ENCODE assay signal across 9 mouse cellular contexts in genomic region chr17:56810245-56810644, GRCm38 (mm10). TPM values are rescaled to one million over a fixed set of nuclear protein-coding genes. Genes with fewer than 3 reads are reported as not detected.
DNase-seq lines count a peak whose midpoint lies in the region; ATAC-seq and TF ChIP-seq lines count a peak whose summit lies in the region.
"Had no signal": no experiment of that assay in that cellular context is flagged by ENCODE, and none has a peak within 500 bp of the region (broad histone marks: within the 10 kb centered on the region; RNA-seq: fewer than 3 reads in every experiment).

No protein-coding gene starts in this region.

- peak; percentile 85 for DNase-seq in intestine, embryonic 14.5 days (ENCODE audit: low spot score)
- peak; percentile 93 for DNase-seq in embryonic facial prominence, embryonic 14.5 days (ENCODE audit: low spot score)
- DNase-seq in heart, adult 9 months (ENCODE audit: low spot score in 2 of 2) = peak; percentile 89 to 94
- no peak for DNase-seq in limb, embryonic 10.5 days (ENCODE audit: low spot score)

- no peak overlapping the region for H3K9ac ChIP-seq in intestine, embryonic 14.5 days (ENCODE audit: low read length)
- H3K9ac ChIP-seq in intestine, postnatal 0 days (ENCODE audit: low read depth, low read length) = no peak overlapping the region
- no peak overlapping the region for H3K9ac ChIP-seq in embryonic facial prominence, embryonic 14.5 days (ENCODE audit: low read depth, low read length)
- no peak overlapping the region for H3K9ac ChIP-seq in kidney, embryonic 14.5 days (ENCODE audit: low read depth, low read length)
- H3K9ac ChIP-seq in midbrain, embryonic 12.5 days (replicated peaks) = peak overlapping the region; percentile 21; the same call in 1 of the 2 replicates
- H3K9ac ChIP-seq in stomach, embryonic 14.5 days (replicated peaks; ENCODE audit: low read depth, low read length) = no peak overlapping the region

- H3K9me3 ChIP-seq in intestine, embryonic 14.5 days (ENCODE audit: control insufficient read depth, low read length) = no peaks in the 10 kb centered on the region
- no peaks in the 10 kb centered on the region for H3K9me3 ChIP-seq in intestine, postnatal 0 days (ENCODE audit: control insufficient read depth)
- H3K9me3 ChIP-seq in embryonic facial prominence, embryonic 14.5 days (ENCODE audit: control insufficient read depth, low read length) = no peaks in the 10 kb centered on the region
- no peaks in the 10 kb centered on the region for H3K9me3 ChIP-seq in kidney, embryonic 14.5 days (ENCODE audit: control insufficient read depth, low read length)
- no peaks in the 10 kb centered on the region for H3K9me3 ChIP-seq in limb, embryonic 10.5 days (replicated peaks)
- H3K9me3 ChIP-seq in midbrain, embryonic 12.5 days = no peaks in the 10 kb centered on the region
- H3K9me3 ChIP-seq in stomach, embryonic 14.5 days (ENCODE audit: control insufficient read depth, low read depth, low read length) = no peaks in the 10 kb centered on the region

- H3K4me1 ChIP-seq in intestine, embryonic 14.5 days (replicated peaks; ENCODE audit: control insufficient read depth, insufficient read depth, low read length) = peaks cover 22% of the 10 kb centered on the region
- H3K4me1 ChIP-seq in intestine, postnatal 0 days (replicated peaks; ENCODE audit: control insufficient read depth, insufficient read depth, low read length) = no peaks in the 10 kb centered on the region
- peaks cover 9% of the 10 kb centered on the region; the same call in 1 of the 2 replicates for H3K4me1 ChIP-seq in embryonic facial prominence, embryonic 14.5 days (ENCODE audit: control insufficient read depth, insufficient read depth, low read length)
- H3K4me1 ChIP-seq in kidney, embryonic 14.5 days (ENCODE audit: control insufficient read depth, insufficient read depth, low read length) = 0 out of 2 replicates have a peak, but pooled peaks cover 6% of the 10 kb centered on the region
- H3K4me1 ChIP-seq in limb, embryonic 10.5 days = peaks cover 18% of the 10 kb centered on the region
- H3K4me1 ChIP-seq in midbrain, embryonic 12.5 days = peaks cover 39% of the 10 kb centered on the region
- peaks cover 14% of the 10 kb centered on the region for H3K4me1 ChIP-seq in stomach, embryonic 14.5 days (ENCODE audit: control insufficient read depth, insufficient read depth, low read length)

- H3K27me3 ChIP-seq in intestine, embryonic 14.5 days (replicated peaks; ENCODE audit: control insufficient read depth, insufficient read depth, low read length) = no peaks in the 10 kb centered on the region
- H3K27me3 ChIP-seq in intestine, postnatal 0 days (replicated peaks; ENCODE audit: control insufficient read depth, insufficient read depth, low read length) = no peaks in the 10 kb centered on the region
- H3K27me3 ChIP-seq in embryonic facial prominence, embryonic 14.5 days (replicated peaks; ENCODE audit: control insufficient read depth, insufficient read depth, low read length) = no peaks in the 10 kb centered on the region
- H3K27me3 ChIP-seq in kidney, embryonic 14.5 days (ENCODE audit: control insufficient read depth, insufficient read depth, low read length) = no peaks in the 10 kb centered on the region
- H3K27me3 ChIP-seq in limb, embryonic 10.5 days (ENCODE audit: low read depth, poor library complexity, severe bottlenecking) = peaks cover 37% of the 10 kb centered on the region
- peaks cover 47% of the 10 kb centered on the region for H3K27me3 ChIP-seq in midbrain, embryonic 12.5 days
- H3K27me3 ChIP-seq in stomach, embryonic 14.5 days (ENCODE audit: control insufficient read depth, insufficient read depth, low read length) = no peaks in the 10 kb centered on the region

- 0% methylated on average over 3 of the region's 3 CpGs for WGBS in intestine, embryonic 14.5 days
- WGBS in intestine, postnatal 0 days = 0% methylated on average over 3 of the region's 3 CpGs
- 14% methylated on average over 1 of the region's 3 CpGs for WGBS in embryonic facial prominence, embryonic 14.5 days
- 13% methylated on average over 3 of the region's 3 CpGs for WGBS in kidney, embryonic 14.5 days
- 4% methylated on average over 3 of the region's 3 CpGs for WGBS in limb, embryonic 10.5 days
- 5% methylated on average over 3 of the region's 3 CpGs for WGBS in midbrain, embryonic 12.5 days
- WGBS in stomach, embryonic 14.5 days = 3% methylated on average over 3 of the region's 3 CpGs

- TF ChIP-seq CTCF in intestine, postnatal 0 days (IDR thresholded peaks at IDR 0.05; ENCODE audit: low read depth) = no peak

- peak; percentile 68 for ATAC-seq in intestine, embryonic 14.5 days (replicated peaks; ENCODE audit: low FRiP score, low TSS enrichment, low read depth)
- ATAC-seq in intestine, postnatal 0 days = no peak; the same call in 1 of the 2 replicates
- peak; percentile 73 for ATAC-seq in embryonic facial prominence, embryonic 14.5 days (ENCODE audit: low read depth)
- peak; percentile 25; the same call in 1 of the 2 replicates for ATAC-seq in kidney, embryonic 14.5 days (ENCODE audit: low FRiP score, low TSS enrichment)
- peak; percentile 45 for ATAC-seq in midbrain, embryonic 12.5 days (ENCODE audit: low FRiP score, low read depth)
- ATAC-seq in stomach, embryonic 14.5 days (ENCODE audit: insufficient number of reproducible peaks, insufficient read depth, low FRiP score, low read depth) = peak; percentile 82

- no peak overlapping the region for H3K4me3 ChIP-seq in intestine, embryonic 14.5 days (ENCODE audit: low read depth, low read length)
- no peak overlapping the region for H3K4me3 ChIP-seq in intestine, postnatal 0 days (ENCODE audit: low read depth, low read length)
- H3K4me3 ChIP-seq in embryonic facial prominence, embryonic 14.5 days (ENCODE audit: low read depth, low read length) = no peak overlapping the region
- H3K4me3 ChIP-seq in kidney, embryonic 14.5 days (ENCODE audit: low read length) = no peak overlapping the region
- no peak overlapping the region for H3K4me3 ChIP-seq in limb, embryonic 10.5 days
- H3K4me3 ChIP-seq in midbrain, embryonic 12.5 days = no peak overlapping the region
- H3K4me3 ChIP-seq in stomach, embryonic 14.5 days (ENCODE audit: low read depth, low read length) = no peak overlapping the region

- H3K4me2 ChIP-seq in intestine, embryonic 14.5 days (ENCODE audit: low read length) = no peak overlapping the region
- H3K4me2 ChIP-seq in intestine, postnatal 0 days (replicated peaks; ENCODE audit: low read depth) = no peak overlapping the region
- H3K4me2 ChIP-seq in embryonic facial prominence, embryonic 14.5 days (ENCODE audit: low read depth, low read length) = no peak overlapping the region
- no peak overlapping the region for H3K4me2 ChIP-seq in kidney, embryonic 14.5 days (replicated peaks; ENCODE audit: low read depth, low read length)
- peak overlapping the region; percentile 14; the same call in 1 of the 2 replicates for H3K4me2 ChIP-seq in midbrain, embryonic 12.5 days (replicated peaks)
- H3K4me2 ChIP-seq in stomach, embryonic 14.5 days (replicated peaks; ENCODE audit: low read depth, low read length) = no peak overlapping the region

- H3K27ac ChIP-seq in intestine, embryonic 14.5 days (ENCODE audit: low read depth) = peak overlapping the region; percentile 64; the same call in 1 of the 2 replicates
- H3K27ac ChIP-seq in intestine, postnatal 0 days (ENCODE audit: low read depth, low read length) = no peak overlapping the region
- H3K27ac ChIP-seq in embryonic facial prominence, embryonic 14.5 days (replicated peaks; ENCODE audit: low read depth, low read length) = no peak overlapping the region
- H3K27ac ChIP-seq in kidney, embryonic 14.5 days (ENCODE audit: low read depth, low read length) = 0 out of 2 replicates have a peak overlapping the region, but pooled peaks have one; percentile 4
- H3K27ac ChIP-seq in limb, embryonic 10.5 days = peak overlapping the region; percentile 34; the same call in 1 of the 2 replicates
- peak overlapping the region; percentile 69 for H3K27ac ChIP-seq in midbrain, embryonic 12.5 days (replicated peaks)
- H3K27ac ChIP-seq in stomach, embryonic 14.5 days (ENCODE audit: low read length) = peak overlapping the region; percentile 45; the same call in 1 of the 2 replicates
- H3K27ac ChIP-seq: macrophage had no signal

- H3K36me3 ChIP-seq in intestine, embryonic 14.5 days (ENCODE audit: control insufficient read depth, insufficient read depth, low read length) = no peaks in the 10 kb centered on the region
- no peaks in the 10 kb centered on the region for H3K36me3 ChIP-seq in intestine, postnatal 0 days (ENCODE audit: control insufficient read depth, insufficient read depth)
- no peaks in the 10 kb centered on the region for H3K36me3 ChIP-seq in embryonic facial prominence, embryonic 14.5 days (ENCODE audit: control insufficient read depth, insufficient read depth, low read length)
- no peaks in the 10 kb centered on the region for H3K36me3 ChIP-seq in kidney, embryonic 14.5 days (ENCODE audit: control insufficient read depth, insufficient read depth, low read length)
- no peaks in the 10 kb centered on the region for H3K36me3 ChIP-seq in limb, embryonic 10.5 days
- H3K36me3 ChIP-seq in midbrain, embryonic 12.5 days = no peaks in the 10 kb centered on the region
- H3K36me3 ChIP-seq in stomach, embryonic 14.5 days (ENCODE audit: control insufficient read depth, insufficient read depth, low read length) = no peaks in the 10 kb centered on the region

RNA-seq across cellular contexts. Expression of gene Rfx2, which starts 20.6 kb away (rescaled TPM):
- 4.5 and 4.9 TPM in 2 replicates for polyA plus RNA-seq in intestine, embryonic 14.5 days (2014; fragmentation: Nextera tagmentation; extraction: Ambion mirVana)
- polyA plus RNA-seq in intestine, postnatal 0 days (2015; fragmentation: Nextera tagmentation; extraction: Ambion mirVana) = 1.4 and 1.6 TPM in 2 replicates
- 3.5 and 5.3 TPM in 2 replicates for polyA plus RNA-seq in embryonic facial prominence, embryonic 14.5 days (2014; fragmentation: Nextera tagmentation; extraction: Ambion mirVana)
- 2.3 and 3.9 TPM in 2 replicates for polyA plus RNA-seq in kidney, embryonic 14.5 days (2014; fragmentation: Nextera tagmentation; extraction: Ambion mirVana)
- 3.2 and 4.5 TPM in 2 replicates for polyA plus RNA-seq in limb, embryonic 10.5 days (2016; fragmentation: Nextera tagmentation; extraction: Ambion mirVana)
- 6.3 and 8.2 TPM in 2 replicates for polyA plus RNA-seq in midbrain, embryonic 12.5 days (2016; fragmentation: Nextera tagmentation; extraction: Ambion mirVana)
- polyA plus RNA-seq in stomach, embryonic 14.5 days (2014; fragmentation: Nextera tagmentation; extraction: Ambion mirVana) = 6.7 TPM in 2 replicates

RNA-seq across cellular contexts. Expression of gene Prr22, which starts 40.2 kb away (rescaled TPM):
- 1.7 and 2.3 TPM in 2 replicates for polyA plus RNA-seq in intestine, embryonic 14.5 days (2014; fragmentation: Nextera tagmentation; extraction: Ambion mirVana)
- 0.25 and 0.51 TPM in 2 replicates for polyA plus RNA-seq in intestine, postnatal 0 days (2015; fragmentation: Nextera tagmentation; extraction: Ambion mirVana)
- 0.61 and 1.2 TPM in 2 replicates for polyA plus RNA-seq in embryonic facial prominence, embryonic 14.5 days (2014; fragmentation: Nextera tagmentation; extraction: Ambion mirVana)
- 1.7 and 2.3 TPM in 2 replicates for polyA plus RNA-seq in kidney, embryonic 14.5 days (2014; fragmentation: Nextera tagmentation; extraction: Ambion mirVana)
- polyA plus RNA-seq in limb, embryonic 10.5 days (2016; fragmentation: Nextera tagmentation; extraction: Ambion mirVana) = 1.5 and 2.2 TPM in 2 replicates
- polyA plus RNA-seq in midbrain, embryonic 12.5 days (2016; fragmentation: Nextera tagmentation; extraction: Ambion mirVana) = 2.0 TPM in 2 replicates
- 1.1 and 1.6 TPM in 2 replicates for polyA plus RNA-seq in stomach, embryonic 14.5 days (2014; fragmentation: Nextera tagmentation; extraction: Ambion mirVana)
- polyA plus RNA-seq: macrophage had no signal

RNA-seq across cellular contexts. Expression of gene Dus3l, which starts 45.7 kb away (rescaled TPM):
- 45.6 and 47.4 TPM in 2 replicates for polyA plus RNA-seq in intestine, embryonic 14.5 days (2014; fragmentation: Nextera tagmentation; extraction: Ambion mirVana)
- polyA plus RNA-seq in intestine, postnatal 0 days (2015; fragmentation: Nextera tagmentation; extraction: Ambion mirVana) = 16.1 and 16.6 TPM in 2 replicates
- polyA plus RNA-seq in embryonic facial prominence, embryonic 14.5 days (2014; fragmentation: Nextera tagmentation; extraction: Ambion mirVana) = 33.3 and 42.0 TPM in 2 replicates
- 37.8 and 48.0 TPM in 2 replicates for polyA plus RNA-seq in kidney, embryonic 14.5 days (2014; fragmentation: Nextera tagmentation; extraction: Ambion mirVana)
- 46.0 and 50.3 TPM in 2 replicates for polyA plus RNA-seq in limb, embryonic 10.5 days (2016; fragmentation: Nextera tagmentation; extraction: Ambion mirVana)
- 48.7 and 53.9 TPM in 2 replicates for polyA plus RNA-seq in midbrain, embryonic 12.5 days (2016; fragmentation: Nextera tagmentation; extraction: Ambion mirVana)
- polyA plus RNA-seq in stomach, embryonic 14.5 days (2014; fragmentation: Nextera tagmentation; extraction: Ambion mirVana) = 40.9 and 46.3 TPM in 2 replicates

RNA-seq across cellular contexts. Expression of gene Nrtn, which starts 52.9 kb away (rescaled TPM):
- polyA plus RNA-seq in intestine, embryonic 14.5 days (2014; fragmentation: Nextera tagmentation; extraction: Ambion mirVana) = 13.5 and 15.6 TPM in 2 replicates
- polyA plus RNA-seq in intestine, postnatal 0 days (2015; fragmentation: Nextera tagmentation; extraction: Ambion mirVana) = 20.6 and 21.0 TPM in 2 replicates
- polyA plus RNA-seq in embryonic facial prominence, embryonic 14.5 days (2014; fragmentation: Nextera tagmentation; extraction: Ambion mirVana) = 14.0 and 17.4 TPM in 2 replicates
- 9.5 and 12.9 TPM in 2 replicates for polyA plus RNA-seq in kidney, embryonic 14.5 days (2014; fragmentation: Nextera tagmentation; extraction: Ambion mirVana)
- polyA plus RNA-seq in limb, embryonic 10.5 days (2016; fragmentation: Nextera tagmentation; extraction: Ambion mirVana) = 10.8 and 12.7 TPM in 2 replicates
- 6.7 and 8.8 TPM in 2 replicates for polyA plus RNA-seq in midbrain, embryonic 12.5 days (2016; fragmentation: Nextera tagmentation; extraction: Ambion mirVana)
- 14.1 and 14.4 TPM in 2 replicates for polyA plus RNA-seq in stomach, embryonic 14.5 days (2014; fragmentation: Nextera tagmentation; extraction: Ambion mirVana)
- polyA plus RNA-seq: macrophage had no signal

Comparison
In these comparisons a context has a peak if more than half of its experiments do, and no peak if none do; other contexts are left out.
1. H3K27ac ChIP-seq: peak in intestine, embryonic 14.5 days (single experiment), kidney, embryonic 14.5 days (single experiment), limb, embryonic 10.5 days (single experiment), midbrain, embryonic 12.5 days (single experiment) and stomach, embryonic 14.5 days (single experiment); none in intestine, postnatal 0 days (single experiment) and embryonic facial prominence, embryonic 14.5 days (single experiment).